Mouse (Mus musculus): ENCODE measurements at regions not wholly inside any gene's neighbourhood (a gene's known extent, or its start where the extent isn't known, plus 50 kb on each side); places are given as distances from the start of the nearest gene placed in this dataset.

DNA sequence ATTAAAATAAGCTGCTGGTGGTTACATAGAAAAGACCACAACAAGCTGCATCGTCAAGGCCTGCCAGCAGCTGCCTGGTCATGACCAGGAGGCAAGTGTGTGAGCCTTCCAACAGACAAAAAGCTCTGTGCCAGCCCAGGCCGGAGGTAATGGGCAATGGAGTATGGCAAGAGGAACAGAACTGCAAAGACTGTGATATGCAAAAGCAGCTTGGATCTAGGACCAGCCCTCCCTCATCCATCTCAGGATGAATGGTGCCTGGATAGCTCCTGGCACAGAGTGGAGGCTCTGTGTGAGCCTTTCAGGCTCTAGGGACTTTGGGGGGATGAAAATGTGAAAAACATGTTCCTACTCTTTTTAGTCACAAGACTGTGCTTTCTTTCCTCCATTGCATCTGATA is 402.5 kb upstream of the Tnp1 start:
- peak; percentile 63 to 77 for DNase-seq

DNA sequence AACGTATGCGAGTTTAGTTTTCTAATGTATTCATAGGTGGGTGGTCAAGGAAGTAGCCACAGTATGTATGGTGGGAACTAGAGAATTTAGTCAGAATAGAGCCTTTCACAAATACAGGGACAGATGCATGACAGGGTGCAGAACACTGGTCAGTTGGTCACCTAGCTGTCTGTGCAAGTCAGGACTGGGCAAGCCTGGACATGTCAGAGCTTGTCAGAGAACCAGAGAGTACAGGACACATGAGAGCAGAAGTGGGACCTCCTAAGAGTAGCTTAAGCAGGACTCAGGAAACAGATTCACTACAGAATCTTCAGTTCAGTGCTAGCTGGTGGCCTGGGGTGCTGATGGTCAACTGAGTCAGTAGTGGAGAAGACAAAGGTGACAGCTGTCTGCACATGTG is 395.7 kb upstream of the Tnp1 start:
- no peak for DNase-seq

DNA sequence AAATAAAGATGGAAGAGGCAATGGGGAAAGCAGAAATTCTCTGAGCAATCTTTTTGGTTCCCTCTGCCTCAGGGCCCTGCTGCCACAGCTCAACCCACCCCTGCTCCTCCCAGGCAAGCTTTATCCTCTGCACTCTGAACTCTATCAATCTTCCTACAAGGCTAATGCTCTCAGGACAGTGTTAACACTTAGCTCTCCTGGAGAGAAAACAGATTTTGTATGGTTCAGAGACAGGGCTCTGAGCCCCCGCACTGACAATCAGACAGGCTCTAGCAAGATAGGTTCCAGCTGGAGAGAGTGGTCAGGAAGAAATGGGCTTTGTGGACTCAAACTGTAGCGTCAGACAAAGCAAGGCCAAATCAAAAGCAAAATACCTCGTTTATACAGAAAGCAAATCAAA is 383.5 kb upstream of the Tnp1 start:
- DNase-seq: no peak

DNA sequence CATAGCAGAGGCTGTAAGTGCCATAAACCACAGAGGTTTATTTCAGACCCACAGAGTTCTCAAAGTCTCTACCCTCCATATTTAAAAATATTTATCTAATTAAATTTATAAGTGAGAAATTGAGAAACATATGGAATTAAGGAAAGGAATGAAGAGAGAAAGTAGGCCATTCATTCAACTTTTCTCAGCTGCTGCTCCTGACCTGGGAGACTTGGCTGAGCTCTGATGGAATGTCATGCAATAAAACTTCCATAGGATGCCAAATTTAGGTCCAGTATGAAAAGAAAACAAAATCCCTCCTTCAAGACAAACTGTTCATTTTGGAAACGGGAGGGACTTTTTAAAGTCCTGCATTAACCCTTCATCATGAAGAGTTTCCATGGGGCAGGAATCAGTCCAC is 379.3 kb upstream of the Tnp1 start:
- DNase-seq: no peak

DNA sequence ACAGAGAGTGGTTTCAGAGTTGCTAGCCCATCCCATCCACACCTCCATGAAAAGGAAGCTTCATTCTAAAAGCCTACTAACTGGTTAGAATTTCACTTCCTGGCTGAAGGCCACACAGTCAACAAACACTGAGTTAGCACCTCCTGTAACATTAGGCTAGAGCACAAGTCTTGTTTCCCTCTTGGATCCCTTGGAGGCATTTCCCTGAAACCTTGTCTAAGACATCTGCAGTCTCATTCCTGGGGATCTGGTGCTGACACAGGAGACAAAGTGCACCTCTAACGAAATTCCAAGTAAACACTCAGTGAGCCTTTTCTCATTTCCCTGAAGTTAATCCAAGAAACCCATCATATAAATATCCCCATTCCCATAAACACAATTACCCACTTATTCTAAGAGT is 378.8 kb upstream of the Tnp1 start:
- DNase-seq: no peak

DNA sequence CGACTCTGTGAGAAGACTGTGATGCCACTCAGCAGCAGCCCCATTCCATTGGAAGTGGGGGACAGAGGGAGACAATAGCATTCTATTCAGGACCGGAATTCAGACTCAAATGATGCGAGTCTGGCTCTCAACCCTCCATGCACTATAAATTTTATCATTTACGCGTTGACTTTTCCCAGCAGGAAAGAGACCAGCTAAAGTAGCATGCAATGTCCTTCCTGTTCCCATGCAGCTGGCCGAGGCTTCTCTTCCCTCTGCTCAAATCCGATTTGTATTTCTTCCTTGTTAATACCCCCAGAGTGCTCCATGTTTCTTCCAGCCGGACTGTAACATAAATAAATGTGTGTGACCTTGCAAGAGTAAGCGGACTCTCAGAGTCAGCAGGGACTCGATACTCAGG is 376.4 kb upstream of the Tnp1 start:
- DNase-seq: no peak

DNA sequence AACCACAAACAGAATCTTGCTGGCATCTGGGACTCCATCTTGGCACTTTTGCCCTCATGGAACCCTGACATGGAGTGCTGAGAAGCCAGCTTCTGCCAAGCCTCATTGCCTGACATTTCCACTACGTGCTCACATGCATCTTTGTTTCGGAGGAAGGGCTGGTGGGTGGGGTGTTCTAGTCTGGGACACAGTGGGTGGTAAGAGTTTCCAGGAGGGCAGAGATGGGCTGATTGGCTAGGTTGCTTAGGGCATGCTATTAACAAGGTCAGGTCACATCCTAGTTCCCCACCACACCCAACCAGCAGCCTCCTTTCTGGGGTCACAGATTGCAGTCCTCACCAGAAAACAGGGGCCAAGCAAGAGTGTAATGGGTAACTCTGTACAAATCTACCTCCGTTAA is 374.3 kb upstream of the Tnp1 start:
- DNase-seq: peak in 1 of 2 experiments; percentile 7

DNA sequence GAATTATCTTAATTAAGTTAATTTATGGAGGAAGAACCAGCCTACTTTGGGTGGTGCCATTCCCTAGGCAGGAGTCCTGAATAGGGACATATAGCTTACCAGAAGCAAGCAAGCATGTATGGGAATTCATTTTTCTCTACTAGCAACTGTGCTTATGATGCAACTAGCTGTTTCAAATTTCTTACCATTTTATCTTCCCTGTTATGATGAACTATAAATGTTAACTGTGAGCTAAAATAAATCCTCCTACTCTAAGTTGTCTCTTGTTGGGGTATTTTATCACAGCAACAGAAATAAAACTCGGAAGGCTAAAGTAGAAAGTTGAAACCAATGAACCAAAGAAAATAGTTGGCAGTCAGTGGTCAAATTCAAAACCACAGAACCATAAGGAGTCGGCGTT is 373.5 kb upstream of the Tnp1 start:
- DNase-seq: no peak

DNA sequence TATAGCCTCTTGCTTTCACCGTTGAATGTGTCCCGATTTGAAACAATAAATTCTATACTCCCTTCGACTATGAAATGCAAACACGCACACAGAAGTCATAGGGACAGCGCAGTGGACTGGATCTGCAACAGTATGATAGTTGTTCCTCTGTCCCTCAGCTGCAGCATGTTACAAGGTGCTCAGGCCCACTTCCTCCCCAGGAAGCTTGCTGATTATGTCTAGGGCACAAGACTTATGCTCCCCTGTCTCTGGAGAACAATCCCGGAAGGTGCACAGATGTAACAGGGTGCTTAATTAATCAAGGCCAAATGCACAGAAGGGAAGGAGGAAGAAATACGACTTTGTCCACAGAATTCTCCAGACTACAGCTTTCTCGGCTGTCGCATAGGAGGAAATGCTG is 365.9 kb upstream of the Tnp1 start:
- no peak for DNase-seq

DNA sequence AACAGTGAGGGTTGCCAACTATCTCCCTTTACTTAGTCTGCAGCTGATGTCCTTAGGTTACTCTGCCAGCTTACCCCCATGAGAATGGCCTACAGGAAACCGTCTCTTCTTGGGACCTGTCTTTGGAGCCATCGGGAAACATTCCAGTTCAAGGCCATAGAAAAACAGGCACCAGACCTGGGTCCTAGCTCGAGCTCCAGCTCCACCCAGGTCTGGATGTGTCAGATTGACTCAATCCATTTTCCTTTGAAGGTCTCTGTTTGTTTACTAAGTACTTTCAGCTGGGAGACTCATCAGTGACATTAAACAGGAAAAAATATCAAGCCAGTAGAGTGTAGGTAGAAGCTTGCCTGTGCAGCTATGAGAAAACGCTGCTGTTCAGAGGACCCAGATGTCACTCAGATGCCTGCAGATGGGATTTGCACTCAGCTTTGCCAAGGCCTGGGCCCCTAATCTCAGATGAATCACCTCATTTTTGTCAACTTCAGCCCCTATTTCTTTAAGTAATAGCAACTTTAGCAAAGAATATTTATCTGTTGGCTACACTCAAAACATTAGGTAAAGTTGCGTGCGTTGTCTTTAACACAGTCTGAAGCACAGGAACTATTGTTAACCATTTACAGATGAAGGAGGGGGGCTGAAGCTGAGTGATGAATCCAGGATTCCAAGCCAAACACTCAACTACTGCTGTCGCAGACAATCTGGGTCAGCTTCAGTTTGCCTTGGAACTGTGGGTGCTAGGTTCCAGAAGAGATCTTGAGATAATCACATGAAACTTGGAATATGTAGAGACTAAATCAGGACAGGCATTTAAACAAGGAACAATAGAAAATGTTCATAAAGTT is 359.0 kb upstream of the Tnp1 start:
- DNase-seq: no peak

DNA sequence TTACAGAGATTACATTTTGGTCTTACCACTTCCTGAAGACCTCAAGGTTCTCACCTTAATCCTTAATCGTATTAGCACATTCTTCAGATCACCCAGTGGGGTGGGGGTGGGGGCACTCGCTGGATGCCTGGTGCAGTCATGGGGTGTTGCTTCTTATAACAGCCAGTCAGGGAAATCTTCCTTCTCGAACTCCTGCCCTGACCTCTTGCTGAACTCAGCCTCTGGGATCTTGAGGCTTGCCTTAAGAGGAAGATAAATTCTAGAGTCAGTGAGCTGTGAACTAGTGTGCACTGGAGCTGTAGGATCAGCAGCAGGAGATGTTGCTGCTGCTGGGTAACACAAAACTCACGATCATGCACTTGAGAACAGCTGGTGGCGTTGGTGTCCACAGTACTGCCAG is 352.5 kb upstream of the Tnp1 start:
- no peak for DNase-seq

DNA sequence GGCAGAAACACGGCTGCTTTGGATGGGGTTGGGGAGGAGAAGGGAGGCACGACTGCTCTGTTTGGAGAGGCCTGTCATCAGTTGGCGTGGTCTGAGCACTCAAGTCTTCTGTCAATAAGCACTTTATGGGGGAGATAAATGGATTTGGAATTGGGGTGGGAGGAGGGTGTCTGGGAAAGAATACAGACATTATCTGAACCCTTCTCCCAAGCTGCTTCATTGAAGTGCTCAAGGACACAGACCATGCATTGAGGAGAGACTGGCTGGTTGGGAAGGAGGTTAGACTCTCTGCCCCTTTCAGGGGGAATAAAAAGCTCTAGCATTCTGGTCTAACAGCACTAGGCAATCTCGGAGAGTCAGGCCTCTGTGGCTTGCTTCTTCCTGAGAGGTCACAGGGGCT is 350.1 kb upstream of the Tnp1 start:
- no peak for DNase-seq

DNA sequence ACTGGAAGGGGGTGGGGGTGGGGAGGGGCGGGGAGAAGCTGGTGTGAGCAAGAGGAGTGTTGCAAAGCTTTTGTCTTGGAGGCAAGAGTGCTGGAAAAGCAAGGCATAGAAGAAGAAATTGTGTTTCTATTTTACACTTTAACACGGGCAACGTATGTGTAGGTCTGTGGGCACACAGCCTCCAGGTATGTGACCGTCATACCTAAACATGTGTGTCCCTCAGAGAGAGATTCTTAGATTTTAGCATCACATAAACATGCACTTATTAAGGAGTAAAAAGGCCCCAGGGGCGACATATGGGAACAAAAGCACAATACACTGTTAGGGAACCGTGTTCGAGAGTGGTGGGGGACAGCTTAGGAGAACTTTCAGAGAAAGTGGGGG is 348.6 kb upstream of the Tnp1 start:
- no peak for DNase-seq

DNA sequence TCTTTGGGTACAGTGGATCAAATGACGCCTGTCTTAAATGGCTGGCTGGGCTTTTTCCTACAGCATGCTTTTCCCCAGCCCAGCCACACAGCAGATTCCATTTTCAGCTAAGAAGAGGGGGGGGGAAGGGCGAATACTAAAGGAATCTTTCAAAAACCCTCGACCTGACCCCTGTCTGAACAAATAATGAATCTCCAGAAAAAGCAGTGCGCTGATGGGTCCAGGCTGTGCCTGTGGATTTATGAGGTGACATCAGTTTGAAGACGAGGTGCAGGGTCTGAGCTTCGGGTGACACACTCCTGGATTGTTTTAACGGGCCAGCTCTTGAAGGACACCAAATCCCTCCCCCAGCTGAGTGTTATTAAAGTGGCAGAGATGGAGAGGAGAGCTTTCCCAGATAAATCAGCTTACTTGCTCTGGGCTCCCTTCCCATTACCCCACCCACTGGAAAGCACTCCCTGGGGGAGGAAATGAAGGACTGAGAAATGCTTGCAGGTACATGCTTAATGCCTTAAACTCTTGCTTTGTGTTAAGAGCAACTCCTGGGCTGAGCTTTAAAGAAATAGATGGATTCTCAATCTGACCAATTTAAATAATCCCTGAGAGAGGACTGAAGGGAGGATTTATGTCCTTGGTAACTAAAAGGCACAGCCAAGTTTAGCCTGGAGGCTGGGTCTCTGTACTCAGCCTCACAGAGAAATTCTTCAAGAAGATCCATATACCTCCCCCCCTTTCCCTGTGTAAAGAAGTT is 348.0 kb upstream of the Tnp1 start:
- DNase-seq: peak; percentile 14 to 15

DNA sequence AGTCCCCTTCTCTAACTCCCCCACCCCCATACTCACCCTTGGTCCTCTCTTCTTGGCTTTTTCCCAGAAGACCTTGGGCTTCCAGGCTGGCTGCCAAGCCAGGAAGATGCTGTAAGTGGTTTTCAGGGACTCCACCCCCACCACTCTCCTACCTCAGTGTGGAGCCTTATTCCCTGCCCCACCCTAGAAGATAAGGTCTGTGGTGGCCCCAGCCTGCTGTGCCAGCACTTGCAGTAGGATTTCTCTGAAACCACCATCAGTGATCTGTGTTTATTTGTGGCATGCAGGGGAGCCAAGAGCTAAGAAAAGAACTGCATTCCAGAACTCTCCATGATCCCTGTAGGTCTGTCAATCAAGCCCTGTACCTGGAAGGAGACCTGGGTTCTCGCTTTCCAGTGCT is 346.4 kb upstream of the Tnp1 start:
- peak; percentile 59 to 70 for DNase-seq

DNA sequence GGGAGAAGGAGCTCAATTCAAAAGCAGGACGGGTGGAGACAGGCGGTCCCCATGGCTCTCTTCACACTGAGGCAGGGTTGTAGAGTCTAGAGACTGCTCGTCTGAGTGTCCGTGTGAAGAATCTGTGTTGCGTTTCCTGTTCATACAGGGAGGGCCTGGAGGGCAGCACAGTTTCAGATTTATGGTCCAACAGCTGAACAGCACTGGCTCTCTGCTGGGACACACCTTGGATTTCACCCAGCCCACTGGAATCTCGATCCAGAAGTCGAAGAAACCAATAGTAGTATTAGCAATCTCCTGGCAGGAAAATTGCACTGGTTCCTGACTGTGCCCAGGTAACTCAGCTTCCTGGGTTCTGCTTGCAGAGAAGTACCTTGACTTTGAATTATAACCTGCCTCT is 345.6 kb upstream of the Tnp1 start:
- DNase-seq: no peak

DNA sequence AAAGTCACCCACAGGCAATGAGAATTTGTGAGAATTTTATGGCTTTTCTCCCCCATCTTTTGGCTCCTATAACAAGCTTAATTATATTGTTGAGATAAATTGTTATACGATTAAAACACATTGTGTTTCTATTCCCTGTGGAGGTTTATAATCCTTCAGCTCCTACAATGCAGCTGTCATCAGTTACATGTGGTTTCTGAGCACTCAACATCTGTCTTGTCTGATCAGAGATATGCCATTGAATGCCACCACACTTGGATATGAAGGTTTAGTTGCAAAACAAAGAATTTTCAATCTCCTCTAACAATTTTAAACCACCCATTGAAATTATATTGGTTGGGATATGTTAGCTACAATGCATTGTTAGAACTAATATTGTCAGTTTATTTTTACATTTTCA is 338.7 kb upstream of the Tnp1 start:
- DNase-seq: no peak

DNA sequence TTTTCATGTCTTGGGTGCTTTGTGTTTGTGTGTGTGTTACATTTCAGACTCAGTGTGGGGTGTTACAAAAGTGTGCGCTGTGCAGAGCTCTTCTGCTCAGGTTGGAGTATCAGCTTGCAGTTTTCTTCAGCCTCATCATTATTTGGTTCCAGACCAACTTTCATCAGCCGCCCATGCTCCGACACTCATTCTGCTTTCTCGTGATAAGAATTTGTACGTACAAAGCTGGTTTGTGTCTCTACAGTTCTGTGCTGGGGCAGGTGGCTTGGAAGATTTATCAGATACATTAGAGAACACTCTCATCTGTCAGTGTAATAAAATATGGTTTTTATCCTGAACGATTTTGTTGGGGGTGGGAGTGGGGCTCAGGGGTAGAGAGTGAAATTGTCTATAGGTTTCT is 332.8 kb upstream of the Tnp1 start:
- no peak for DNase-seq

DNA sequence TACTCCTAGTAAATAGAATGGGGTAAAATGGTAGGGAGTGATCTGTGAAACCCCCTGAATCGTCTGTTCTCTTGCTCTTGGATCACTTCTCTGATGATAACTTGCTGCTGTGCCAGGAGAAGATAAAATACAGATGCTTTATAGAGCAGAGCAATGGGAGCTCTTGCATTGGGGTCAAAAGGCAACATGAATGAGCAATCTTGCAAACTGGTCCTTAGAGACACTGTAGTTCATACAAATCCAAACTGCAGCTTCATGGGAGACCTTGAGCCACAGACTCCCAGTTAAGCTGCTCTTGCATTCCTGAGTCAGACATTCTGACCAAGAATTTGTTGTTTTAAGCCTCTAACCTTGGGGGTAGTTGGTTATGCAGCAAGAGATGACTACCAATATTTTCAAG is 328.9 kb upstream of the Tnp1 start:
- DNase-seq: no peak

DNA sequence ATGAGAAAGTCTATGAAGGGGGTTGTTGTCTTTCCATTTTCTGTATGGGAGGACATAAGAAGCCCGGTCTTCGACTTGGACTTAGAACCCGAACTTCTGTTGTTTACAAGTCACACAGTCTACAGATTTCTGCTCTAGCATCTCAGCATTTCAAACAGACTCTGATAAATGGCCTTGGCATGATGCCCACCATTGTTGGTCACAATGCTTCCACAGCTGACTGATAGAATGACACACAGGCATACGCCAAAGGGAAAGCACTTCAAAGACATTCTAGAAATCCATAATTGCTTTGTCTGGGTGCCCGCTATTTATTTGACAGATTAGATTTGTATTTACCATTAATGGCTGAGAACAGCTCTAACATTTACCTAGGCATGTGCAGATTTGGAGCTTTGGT is 326.2 kb upstream of the Tnp1 start:
- DNase-seq: peak; percentile 16 to 27

DNA sequence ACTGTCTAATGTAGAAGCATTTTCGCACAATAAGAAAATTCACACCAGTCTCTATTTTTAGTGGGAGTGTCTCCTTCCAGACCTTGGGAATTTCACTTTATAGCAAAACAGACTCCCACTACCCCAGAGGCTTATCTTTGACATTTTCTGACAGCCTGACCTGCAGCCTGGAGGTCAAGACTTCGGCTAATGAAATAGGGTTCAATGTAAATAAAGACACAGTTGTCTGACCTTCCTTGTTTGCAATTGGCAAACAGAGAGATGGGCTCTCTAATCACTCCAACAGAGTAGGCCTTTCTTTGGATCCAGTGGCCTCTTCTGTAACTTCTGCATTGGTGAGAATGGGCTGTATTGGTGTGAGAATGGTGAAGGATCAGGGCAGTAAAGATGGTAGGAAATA is 321.7 kb upstream of the Tnp1 start:
- no peak for DNase-seq

DNA sequence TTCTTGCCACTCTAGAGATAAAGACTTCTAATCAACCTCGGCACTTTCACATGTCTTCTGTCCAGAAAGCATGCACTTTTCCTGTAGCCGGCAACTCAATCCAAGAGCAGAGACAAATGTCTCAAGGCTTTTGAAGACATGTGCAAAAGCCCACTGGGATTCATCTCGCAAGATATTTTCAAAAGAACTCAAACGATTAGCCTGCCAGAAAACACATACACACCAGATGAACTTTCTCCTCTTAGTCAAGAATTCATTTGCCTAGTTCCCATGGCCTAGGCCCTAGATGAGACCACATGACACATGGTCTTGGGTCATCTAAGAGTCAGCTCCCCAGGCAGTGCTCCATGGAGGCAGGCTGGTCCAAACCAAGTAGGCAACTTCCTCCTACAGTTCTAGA is 293.8 kb upstream of the Tnp1 start:
- no peak for DNase-seq

DNA sequence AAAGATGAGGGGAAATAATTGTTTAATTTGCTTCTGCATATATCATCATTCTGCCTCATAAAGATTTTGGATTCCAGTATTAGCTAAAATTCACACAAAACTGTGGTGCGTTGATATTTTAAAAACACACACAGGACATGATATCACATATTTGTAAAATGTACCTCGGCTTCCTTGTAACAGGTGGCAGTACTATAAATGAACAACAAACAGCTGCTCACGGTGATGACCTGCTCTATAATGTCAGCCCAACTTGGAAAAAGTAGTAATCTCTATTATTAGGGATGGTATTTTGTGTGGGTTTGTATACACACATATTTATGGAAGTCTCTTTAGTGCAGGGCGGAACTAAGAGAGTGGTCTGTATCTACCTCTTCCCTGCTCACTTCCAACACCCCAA is 292.7 kb upstream of the Tnp1 start:
- no peak for DNase-seq

DNA sequence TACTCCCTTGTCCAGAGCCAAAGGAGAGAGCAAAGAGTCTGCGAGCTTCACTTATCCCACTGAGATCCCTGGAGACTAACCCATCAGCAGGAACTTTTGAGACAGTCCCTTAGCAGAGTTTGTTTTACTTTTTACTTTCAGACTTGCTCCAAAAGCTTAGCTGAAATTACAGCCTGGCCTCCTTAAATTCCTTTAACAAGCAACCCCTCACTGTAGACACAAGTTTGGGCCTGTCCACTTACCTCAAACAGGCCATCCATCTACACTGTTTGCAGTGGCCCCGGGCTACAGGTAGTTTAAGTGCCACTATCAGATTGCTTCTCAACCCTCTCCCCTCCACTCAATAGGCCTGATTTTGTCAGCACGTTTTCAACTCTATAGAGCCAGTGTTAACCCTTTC is 291.5 kb upstream of the Tnp1 start:
- DNase-seq: no peak

Data from cerebellum, postnatal 10 days (tissue).